Mouse (Mus musculus) liver (tissue): Measurements from ENCODE around the gene Tmem117.

Experiments
- DNase-seq: peaks from one replicate; pipeline ENCODE4 v3.0.0-alpha.2; 2020; ENCODE audit warnings: mixed read lengths

Gene Tmem117

GRCm38 (mm10) chr15:94649071-94649765, 20.2 kb downstream of the Tmem117 start:
- no peak for DNase-seq

- no peak for DNase-seq
Observed at GRCm38 (mm10) chr15:94649766-94650120, 20.7 kb downstream of the Tmem117 start.

DNA sequence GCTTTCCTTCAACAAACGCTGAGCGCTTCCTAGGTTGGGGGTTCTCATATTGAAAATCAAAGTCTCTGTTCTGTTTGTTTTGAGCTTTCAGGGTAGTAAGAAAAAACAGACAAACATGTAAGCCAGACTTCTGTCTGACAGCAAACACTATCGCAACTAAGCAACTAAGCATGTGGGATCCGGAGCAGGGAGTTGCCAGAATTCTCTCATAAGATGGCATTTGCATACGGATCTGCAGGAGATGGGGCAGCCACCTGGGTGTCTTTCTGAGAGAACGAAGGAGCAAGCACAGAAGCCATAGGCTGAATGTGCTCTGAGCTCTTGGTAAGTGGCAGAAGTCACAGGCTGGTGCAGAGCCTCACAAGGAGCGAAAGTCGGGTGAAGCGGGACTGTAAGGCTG, 22.3 kb downstream of the Tmem117 start:
- no peak for DNase-seq

- DNase-seq: no peak
Observed at GRCm38 (mm10) chr15:94651969-94652842, 23.2 kb downstream of the Tmem117 start.

DNA sequence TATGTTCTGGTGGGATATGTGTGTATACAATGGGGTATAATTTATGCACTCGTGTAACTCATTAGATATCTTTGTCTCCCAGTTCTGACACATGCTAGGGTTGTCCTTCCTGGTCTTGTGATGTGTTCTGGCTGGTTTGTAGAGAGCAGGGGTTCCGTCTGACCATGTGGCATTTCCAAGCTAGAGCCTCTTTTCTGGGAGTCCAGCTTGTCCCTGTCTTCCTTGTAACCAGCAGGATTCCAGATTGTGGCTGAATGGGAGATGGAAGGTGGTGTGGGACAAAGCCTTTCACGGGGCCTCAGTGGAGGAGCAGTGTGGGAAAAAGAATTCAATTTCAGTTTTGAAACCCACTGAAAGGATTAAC, 23.8 kb downstream of the Tmem117 start:
- no peak for DNase-seq

- DNase-seq: no peak
Observed at GRCm38 (mm10) chr15:94655811-94656323, 26.8 kb downstream of the Tmem117 start.

GRCm38 (mm10) chr15:94657882-94658281, 28.9 kb downstream of the Tmem117 start:
- no peak for DNase-seq

DNA sequence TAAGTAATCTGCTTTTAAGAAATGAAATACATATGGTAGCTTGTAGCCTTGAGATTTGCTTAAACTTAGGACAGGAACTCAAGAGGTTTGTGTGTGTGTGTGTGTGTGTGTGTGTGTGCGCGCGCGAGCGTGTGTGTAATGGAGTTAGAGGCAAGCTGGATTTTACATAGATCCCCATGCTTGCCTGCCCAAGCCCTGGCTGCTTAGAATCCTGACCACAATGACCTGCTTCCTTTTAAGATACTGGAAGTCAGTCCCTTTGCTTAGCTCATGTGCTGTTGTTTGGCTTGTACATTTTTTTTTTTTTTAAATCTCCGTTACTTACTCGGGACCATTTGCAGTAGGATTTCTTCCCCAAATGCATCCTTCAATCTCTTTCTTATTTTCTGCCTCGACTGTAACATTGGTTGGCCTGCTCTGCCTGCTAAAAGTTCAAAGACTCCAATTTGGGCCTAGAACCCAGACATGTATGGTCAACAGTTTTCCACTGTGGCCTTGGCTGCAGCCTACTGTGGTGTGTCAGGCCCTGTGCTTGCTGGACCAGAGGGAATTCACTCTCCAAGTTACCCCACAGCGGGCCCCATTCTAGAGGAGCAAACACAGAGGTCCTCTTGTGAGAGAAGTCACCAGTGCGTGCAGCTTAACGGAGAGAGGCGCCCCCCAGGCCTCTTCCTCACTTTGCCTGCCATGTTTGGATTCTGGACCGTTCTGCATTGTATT, 29.5 kb downstream of the Tmem117 start:
- DNase-seq: no peak

DNA sequence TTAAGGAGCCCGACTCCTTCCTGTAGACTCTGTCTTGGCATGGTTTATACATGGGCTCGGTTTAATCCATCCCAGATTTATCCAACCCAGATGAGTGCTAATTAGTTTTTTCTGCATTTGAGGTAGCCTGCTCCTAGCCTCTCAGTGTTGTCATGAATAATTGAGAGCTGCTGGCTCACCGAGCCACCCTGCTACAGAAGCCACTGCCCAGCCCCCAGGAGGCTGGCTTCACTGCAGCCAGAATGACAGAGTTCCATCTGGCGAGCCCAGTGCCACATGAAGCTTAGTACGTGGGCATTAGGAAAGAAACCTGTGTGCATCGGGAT, 30.0 kb downstream of the Tmem117 start:
- no peak for DNase-seq

DNA sequence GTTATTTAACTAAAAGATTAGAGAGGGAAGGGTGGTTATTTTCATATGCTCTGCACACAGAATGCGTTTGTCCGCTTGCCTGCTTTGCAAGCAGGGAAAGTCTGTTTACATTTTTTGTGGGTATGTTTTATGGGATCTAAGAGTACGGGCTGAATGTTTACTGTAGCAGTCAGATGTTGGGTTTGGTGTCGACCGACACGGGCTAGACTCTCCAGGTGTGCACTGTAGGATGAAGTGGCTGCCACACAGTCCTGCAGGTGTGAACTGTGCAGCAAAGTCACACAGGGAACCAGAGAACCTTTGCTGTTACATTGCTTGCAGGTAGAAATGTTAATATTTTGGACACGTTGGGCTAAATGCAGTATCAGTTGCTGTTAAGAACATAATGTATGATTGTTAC, 31.9 kb downstream of the Tmem117 start:
- DNase-seq: no peak

DNA sequence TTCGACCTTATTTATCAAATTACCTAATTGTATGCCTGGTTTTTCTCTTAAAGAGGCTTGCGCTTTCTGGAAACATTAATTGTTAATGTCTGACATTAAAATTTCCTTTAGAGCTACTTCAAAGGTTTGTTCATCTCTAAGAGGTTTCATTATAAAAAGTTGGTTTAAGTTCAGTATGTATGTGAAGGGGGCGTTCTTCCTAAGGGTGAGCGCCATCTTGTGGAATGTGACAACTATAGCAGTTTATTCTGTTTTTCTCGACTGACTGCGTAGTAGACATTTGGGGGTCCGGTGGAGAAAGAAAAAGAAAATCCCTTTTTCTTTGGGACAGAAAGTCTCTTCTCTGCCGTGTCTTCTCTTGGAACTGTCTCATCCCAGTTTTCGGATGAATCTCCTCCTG, 32.4 kb downstream of the Tmem117 start:
- no peak for DNase-seq

- no peak for DNase-seq
Observed at GRCm38 (mm10) chr15:94664612-94665011, 35.6 kb downstream of the Tmem117 start.

DNA sequence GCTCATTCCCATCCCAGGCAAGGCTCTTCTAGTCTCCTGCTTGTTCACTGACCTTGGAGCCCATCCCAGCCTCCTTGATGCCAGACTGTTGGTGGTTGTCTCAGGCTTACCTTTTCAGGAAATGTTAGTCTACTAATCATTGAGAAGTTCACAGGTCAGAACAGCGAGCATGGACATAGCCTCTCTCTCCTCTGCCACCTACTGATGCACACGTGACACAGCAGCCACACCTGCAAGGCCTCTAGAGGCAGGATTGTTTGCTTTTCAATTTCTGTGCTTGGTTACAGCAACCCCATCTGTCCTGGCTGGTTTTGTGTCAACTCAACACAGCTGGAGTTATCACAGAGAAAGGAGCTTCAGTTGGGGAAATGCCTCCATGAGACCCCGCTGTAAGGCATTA, 52.1 kb downstream of the Tmem117 start:
- DNase-seq: no peak

DNA sequence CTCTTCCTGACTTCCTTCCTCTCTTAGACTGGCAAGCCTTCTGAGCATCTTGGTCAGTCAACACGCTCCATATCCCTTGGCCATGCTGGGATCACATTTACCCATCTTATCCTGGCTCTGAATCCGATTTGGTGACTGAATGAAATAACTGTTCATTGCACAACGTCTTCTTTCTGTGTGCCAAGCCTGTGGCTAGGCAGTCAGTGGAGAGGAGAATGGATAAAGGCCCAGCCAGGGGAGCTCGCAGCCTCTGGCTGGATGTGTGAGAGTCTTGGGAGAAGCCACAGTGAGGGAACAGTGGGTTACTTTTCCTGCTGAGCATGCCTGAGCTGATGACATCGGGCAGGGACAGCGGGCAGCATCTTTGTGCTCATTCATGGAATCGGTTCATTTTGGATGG, 55.2 kb downstream of the Tmem117 start:
- DNase-seq: no peak

DNA sequence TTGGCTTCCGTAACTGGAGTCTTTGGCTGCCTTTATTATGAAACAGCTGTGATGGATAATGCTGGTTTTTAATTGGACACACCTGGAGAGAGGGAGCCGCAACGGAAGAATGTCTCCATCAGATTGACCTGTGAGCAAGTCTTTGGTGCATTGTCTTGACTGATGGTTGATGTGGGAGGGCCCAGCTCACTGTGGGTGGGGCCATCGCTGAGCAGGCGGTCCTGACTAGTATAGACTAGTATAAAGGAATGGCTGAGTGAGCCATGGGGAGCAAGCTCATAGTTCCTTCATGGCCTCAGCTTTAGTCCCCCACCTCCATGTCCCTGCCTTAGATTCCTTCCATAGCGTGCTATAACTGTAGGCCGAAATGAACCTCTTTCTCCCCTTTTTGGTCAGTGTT, 58.1 kb downstream of the Tmem117 start:
- DNase-seq: no peak

GRCm38 (mm10) chr15:94687629-94688028, 58.6 kb downstream of the Tmem117 start:
- no peak for DNase-seq

- DNase-seq: no peak
Observed at GRCm38 (mm10) chr15:94689195-94689883, 60.3 kb downstream of the Tmem117 start.

GRCm38 (mm10) chr15:94689884-94690231, 60.8 kb downstream of the Tmem117 start:
- DNase-seq: no peak

DNA sequence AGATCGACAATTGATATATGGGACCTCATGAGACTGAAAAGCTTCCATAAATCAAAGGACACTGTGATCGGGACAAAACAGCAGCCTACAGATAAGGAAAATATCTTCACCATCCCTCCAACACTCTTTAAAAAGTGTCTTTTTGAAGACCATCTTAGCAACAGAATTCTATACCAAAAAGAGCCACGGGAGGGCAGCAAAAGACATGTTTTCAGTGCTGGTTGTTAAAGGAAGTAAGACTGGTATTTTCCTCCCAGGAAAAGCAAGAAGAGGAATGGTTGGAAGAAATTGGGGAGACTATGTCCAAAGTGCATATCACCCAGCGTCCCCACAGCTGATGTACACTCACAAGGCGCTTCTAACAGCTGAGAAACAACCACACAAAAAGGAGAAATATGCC, 93.7 kb downstream of the Tmem117 start:
- DNase-seq: peak; percentile 12

GRCm38 (mm10) chr15:94732104-94732503, 103.1 kb downstream of the Tmem117 start:
- DNase-seq: no peak

GRCm38 (mm10) chr15:94769227-94769626, 140.2 kb downstream of the Tmem117 start:
- DNase-seq: no peak

DNA sequence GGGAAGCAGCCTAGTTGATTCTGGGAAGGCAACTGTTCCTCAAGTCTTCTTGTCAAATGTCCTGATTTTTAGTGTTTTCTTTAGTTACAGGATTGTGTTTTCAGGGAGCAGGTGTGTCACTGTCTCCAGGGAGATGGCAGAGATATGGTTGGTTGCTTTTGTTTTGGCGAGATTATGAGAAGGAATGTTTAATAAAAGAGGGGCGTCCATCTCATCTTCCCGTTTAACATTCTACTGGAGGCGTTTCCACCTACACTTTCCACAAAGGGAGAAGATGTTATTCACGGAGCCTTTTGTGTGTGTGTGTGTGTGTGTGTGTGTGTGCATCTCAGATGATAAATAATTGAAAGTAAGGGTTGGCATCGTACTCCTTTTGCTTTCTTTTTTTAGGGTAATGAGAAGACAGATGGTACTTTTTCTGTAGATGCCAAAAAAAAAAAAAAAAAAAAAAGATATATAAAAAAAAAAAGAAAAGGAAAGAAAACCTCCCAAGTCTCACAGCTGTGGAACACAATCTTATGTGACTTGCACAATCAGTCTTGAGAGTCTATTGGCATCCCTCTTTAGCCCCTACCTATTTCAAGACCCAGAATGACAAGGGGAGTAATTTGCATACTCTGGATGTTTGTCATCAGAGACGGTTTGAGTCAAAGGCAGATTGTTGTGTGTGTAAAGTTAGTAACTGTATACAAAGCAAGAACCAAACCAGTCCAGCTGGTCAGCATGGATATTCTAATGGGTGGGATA, 142.0 kb downstream of the Tmem117 start:
- no peak for DNase-seq
